Mouse (Mus musculus) neural tube, embryonic 15.5 days (tissue): Measurements from ENCODE around the gene Maml3. TPM values are rescaled to one million over a fixed set of nuclear protein-coding genes. Genes with fewer than 3 reads are reported as not detected.

Experiments
- ATAC-seq: fragments of 200-750 bp; cut with Nextera tagmentation; 2 replicates; pipeline ENCODE4 v1.8.0; 2017; ENCODE audit warnings: mild to moderate bottlenecking, moderate TSS enrichment, moderate library complexity; ENCODE audit not compliant: low FRiP score
- H3K27ac ChIP-seq: fragments of 300-500 bp; sonication (generic); replicated peaks from 2 replicates; pipeline ENCODE4 v1.5.1; 2015; ENCODE audit warnings: mild to moderate bottlenecking, inconsistent platforms
- H3K27me3 ChIP-seq: fragments of 300-500 bp; sonication (generic); replicated peaks from 2 replicates; pipeline ENCODE4 v1.6.1; 2015; ENCODE audit warnings: inconsistent platforms
- H3K36me3 ChIP-seq: fragments of 300-500 bp; sonication (generic); 2 replicates; pipeline ENCODE4 v1.6.1; 2015; ENCODE audit warnings: inconsistent platforms
- H3K4me1 ChIP-seq: fragments of 300-500 bp; sonication (generic); 2 replicates; pipeline ENCODE4 v1.6.1; 2015; ENCODE audit warnings: inconsistent platforms
- H3K4me2 ChIP-seq: fragments of 300-500 bp; sonication (generic); 2 replicates; pipeline ENCODE4 v1.6.1; 2015; ENCODE audit warnings: inconsistent platforms, mild to moderate bottlenecking, moderate library complexity
- H3K4me3 ChIP-seq: fragments of 300-500 bp; sonication (generic); replicated peaks from 2 replicates; pipeline ENCODE4 v1.5.1; 2015; ENCODE audit warnings: mild to moderate bottlenecking, inconsistent platforms
- H3K9ac ChIP-seq: fragments of 300-500 bp; sonication (generic); replicated peaks from 2 replicates; pipeline ENCODE4 v1.6.1; 2015; ENCODE audit warnings: mild to moderate bottlenecking, inconsistent platforms
- H3K9me3 ChIP-seq: fragments of 300-500 bp; sonication (generic); replicated peaks from 2 replicates; pipeline ENCODE4 v1.6.1; 2016; ENCODE audit warnings: inconsistent platforms
- WGBS: fragments of 180-500 bp; shearing (Covaris S2); methylation state at CpG from one replicate; pipeline ENCODE4 v1.1.7; 2015; ENCODE audit warnings: mixed read lengths; 5-methylcytosine and 5-hydroxymethylcytosine counted together
- polyA plus RNA-seq: library from polyadenylated mRNA; unstranded; fragments of >200 nt; fragmentation: Nextera tagmentation; extraction: Ambion mirVana; gene quantifications from 2 replicates; pipeline ENCODE4 v1.2.1, GENCODE M21; 2015

Maml3 gene
- polyA plus RNA-seq, 1 experiment from 2014 or later, result 7.6 TPM

GRCm38 (mm10) chr3:51878577-51878976 lies 226.3 kb downstream of the Maml3 start:
- no peak overlapping the region for H3K4me2 ChIP-seq
- H3K27me3 ChIP-seq, result no peaks in the 10 kb centered on the region
- H3K27ac ChIP-seq, result 0 out of 2 replicates have a peak overlapping the region, but pooled peaks have one; percentile 5
- ATAC-seq, result no peak
- WGBS, result 88% methylated on average over 9 of the region's 9 CpGs
- no peak overlapping the region for H3K4me3 ChIP-seq
- no peaks in the 10 kb centered on the region for H3K9me3 ChIP-seq
- H3K36me3 ChIP-seq, result no peaks in the 10 kb centered on the region
- H3K9ac ChIP-seq, result no peak overlapping the region
- H3K4me1 ChIP-seq, result peaks cover 54% of the 10 kb centered on the region

- 86% methylated on average over 9 of the region's 9 CpGs for WGBS
- H3K9me3 ChIP-seq, result no peaks in the 10 kb centered on the region
- H3K4me1 ChIP-seq, result peaks cover 64% of the 10 kb centered on the region
- H3K4me3 ChIP-seq, result no peak overlapping the region
- no peak for ATAC-seq
- no peaks in the 10 kb centered on the region for H3K36me3 ChIP-seq
- no peaks in the 10 kb centered on the region for H3K27me3 ChIP-seq
- H3K27ac ChIP-seq, result no peak overlapping the region
- H3K9ac ChIP-seq, result no peak overlapping the region
- H3K4me2 ChIP-seq, result no peak overlapping the region
Observed at GRCm38 (mm10) chr3:51876729-51877128, 228.1 kb downstream of the Maml3 start.

GRCm38 (mm10) chr3:51875629-51876028 lies 229.2 kb downstream of the Maml3 start:
- H3K4me3 ChIP-seq, result no peak overlapping the region
- H3K36me3 ChIP-seq, result no peaks in the 10 kb centered on the region
- H3K4me2 ChIP-seq, result no peak overlapping the region
- no peak for ATAC-seq
- H3K27me3 ChIP-seq, result no peaks in the 10 kb centered on the region
- peaks cover 60% of the 10 kb centered on the region for H3K4me1 ChIP-seq
- no peak overlapping the region for H3K9ac ChIP-seq
- H3K27ac ChIP-seq, result peak overlapping the region; percentile 39
- H3K9me3 ChIP-seq, result no peaks in the 10 kb centered on the region
- WGBS, result 95% methylated on average over 4 of the region's 4 CpGs

DNA sequence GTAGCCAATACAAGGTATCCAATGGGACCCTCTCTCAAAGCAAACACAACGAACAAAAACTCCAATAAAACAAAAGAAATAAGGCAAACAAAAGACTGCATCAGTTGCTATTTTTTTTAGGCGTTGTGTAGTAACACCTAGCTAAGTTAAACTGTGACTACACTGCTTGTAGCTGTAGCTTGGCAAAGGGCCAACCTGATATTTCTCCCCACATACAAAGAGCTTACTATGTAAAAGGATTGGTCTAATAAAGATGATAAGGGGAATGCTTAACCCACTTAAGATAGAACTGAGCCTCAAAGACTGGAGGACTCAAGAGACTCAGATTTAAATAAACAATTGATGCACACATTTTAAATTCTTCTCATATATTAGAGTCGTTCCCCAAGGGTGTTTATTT lies 230.6 kb downstream of the Maml3 start:
- Histone ChIP-seq H3K4me3 (no peak overlapping the region), H3K4me2 (no peak overlapping the region), H3K27me3 (no peaks in the 10 kb centered on the region), H3K9ac (no peak overlapping the region), H3K4me1 (peaks cover 61% of the 10 kb centered on the region), H3K36me3 (no peaks in the 10 kb centered on the region), H3K27ac (peak overlapping the region; percentile 37; the same call in 1 of the 2 replicates), H3K9me3 (no peaks in the 10 kb centered on the region)
- no peak for ATAC-seq
- 60% methylated on average over 3 of the region's 3 CpGs for WGBS

DNA sequence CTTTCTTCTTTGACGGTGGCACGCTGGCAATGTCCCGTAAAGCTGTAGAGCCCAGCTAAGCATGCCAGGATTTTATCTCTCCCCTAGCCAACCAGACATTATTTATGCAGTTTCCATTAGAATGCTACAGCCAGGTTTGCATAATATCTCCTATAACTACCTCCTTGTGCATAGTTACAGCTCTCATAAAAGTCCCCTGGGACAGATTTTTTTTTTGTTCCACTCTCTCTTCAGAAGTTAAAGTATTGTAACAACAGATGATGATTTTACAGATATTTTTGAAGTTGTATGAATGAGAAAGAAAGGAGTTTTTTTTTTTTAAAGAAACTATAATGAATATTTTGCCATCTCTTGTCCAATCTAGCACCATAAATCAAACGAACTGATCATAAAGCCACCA lies 232.1 kb downstream of the Maml3 start:
- WGBS, result 28% methylated on average over 4 of the region's 4 CpGs
- Histone ChIP-seq H3K9me3 (no peaks in the 10 kb centered on the region), H3K36me3 (no peaks in the 10 kb centered on the region), H3K27me3 (no peaks in the 10 kb centered on the region), H3K27ac (0 out of 2 replicates have a peak overlapping the region, but pooled peaks have one; percentile 37), H3K4me3 (no peak overlapping the region), H3K4me2 (no peak overlapping the region), H3K4me1 (peaks cover 64% of the 10 kb centered on the region), H3K9ac (no peak overlapping the region)
- ATAC-seq, result no peak

- no peak overlapping the region for H3K4me3 ChIP-seq
- no peaks in the 10 kb centered on the region for H3K36me3 ChIP-seq
- H3K4me1 ChIP-seq, result peaks cover 64% of the 10 kb centered on the region
- H3K4me2 ChIP-seq, result no peak overlapping the region
- WGBS, result 82% methylated on average over 4 of the region's 4 CpGs
- H3K9me3 ChIP-seq, result no peaks in the 10 kb centered on the region
- no peaks in the 10 kb centered on the region for H3K27me3 ChIP-seq
- no peak for ATAC-seq
- H3K27ac ChIP-seq, result no peak overlapping the region
- H3K9ac ChIP-seq, result no peak overlapping the region
Observed at GRCm38 (mm10) chr3:51871346-51871745, 233.5 kb downstream of the Maml3 start.

GRCm38 (mm10) chr3:51869980-51870379 lies 234.9 kb downstream of the Maml3 start:
- Histone ChIP-seq H3K9me3 (no peaks in the 10 kb centered on the region), H3K27ac (peak overlapping the region; percentile 57), H3K4me1 (peaks cover 58% of the 10 kb centered on the region), H3K9ac (no peak overlapping the region; the same call in 1 of the 2 replicates), H3K4me3 (no peak overlapping the region), H3K27me3 (no peaks in the 10 kb centered on the region), H3K36me3 (no peaks in the 10 kb centered on the region), H3K4me2 (no peak overlapping the region)
- ATAC-seq, result 0 out of 2 replicates have a peak, but pooled peaks have one; percentile 21
- WGBS, result 43% methylated on average over 6 of the region's 6 CpGs

GRCm38 (mm10) chr3:51868857-51869256 lies 236.0 kb downstream of the Maml3 start:
- no peak overlapping the region; the same call in 1 of the 2 replicates for H3K4me2 ChIP-seq
- H3K27me3 ChIP-seq, result no peaks in the 10 kb centered on the region
- 27% methylated on average over 5 of the region's 5 CpGs for WGBS
- no peaks in the 10 kb centered on the region for H3K9me3 ChIP-seq
- peaks cover 50% of the 10 kb centered on the region for H3K4me1 ChIP-seq
- no peak overlapping the region for H3K4me3 ChIP-seq
- no peaks in the 10 kb centered on the region for H3K36me3 ChIP-seq
- no peak for ATAC-seq
- H3K9ac ChIP-seq, result no peak overlapping the region
- H3K27ac ChIP-seq, result peak overlapping the region; percentile 57

- 77% methylated on average over 5 of the region's 5 CpGs for WGBS
- Histone ChIP-seq H3K9ac (no peak overlapping the region), H3K27ac (no peak overlapping the region), H3K4me3 (no peak overlapping the region), H3K27me3 (no peaks in the 10 kb centered on the region), H3K9me3 (no peaks in the 10 kb centered on the region), H3K36me3 (no peaks in the 10 kb centered on the region), H3K4me1 (peaks cover 40% of the 10 kb centered on the region), H3K4me2 (no peak overlapping the region)
- ATAC-seq, result no peak
Observed at GRCm38 (mm10) chr3:51866446-51866845, 238.4 kb downstream of the Maml3 start.

DNA sequence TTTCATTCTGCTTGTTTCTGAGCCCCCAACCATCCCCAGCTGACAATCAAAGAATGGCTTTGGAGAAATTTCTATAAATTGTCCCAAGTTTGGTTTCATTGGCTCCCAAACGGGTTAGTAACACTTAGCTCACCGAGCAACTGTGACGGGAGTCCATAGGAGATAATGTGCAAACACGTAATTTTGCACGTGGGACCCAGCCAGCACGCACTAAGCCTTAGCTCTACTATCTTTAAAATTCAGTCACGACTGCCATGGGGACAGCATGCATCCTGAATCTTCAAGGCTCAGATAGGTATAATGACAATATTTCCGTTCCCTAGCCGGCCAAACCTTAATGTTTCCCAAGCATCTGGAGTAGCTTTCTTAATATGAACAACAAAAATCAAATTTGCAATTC lies 243.2 kb downstream of the Maml3 start:
- Histone ChIP-seq H3K4me2 (no peak overlapping the region), H3K36me3 (no peaks in the 10 kb centered on the region; the same call in 1 of the 2 replicates), H3K9me3 (no peaks in the 10 kb centered on the region), H3K27me3 (no peaks in the 10 kb centered on the region), H3K27ac (peak overlapping the region; percentile 73), H3K4me1 (peaks cover 14% of the 10 kb centered on the region), H3K4me3 (no peak overlapping the region), H3K9ac (no peak overlapping the region)
- ATAC-seq, result 0 out of 2 replicates have a peak, but pooled peaks have one; percentile 53
- 48% methylated on average over 9 of the region's 9 CpGs for WGBS

DNA sequence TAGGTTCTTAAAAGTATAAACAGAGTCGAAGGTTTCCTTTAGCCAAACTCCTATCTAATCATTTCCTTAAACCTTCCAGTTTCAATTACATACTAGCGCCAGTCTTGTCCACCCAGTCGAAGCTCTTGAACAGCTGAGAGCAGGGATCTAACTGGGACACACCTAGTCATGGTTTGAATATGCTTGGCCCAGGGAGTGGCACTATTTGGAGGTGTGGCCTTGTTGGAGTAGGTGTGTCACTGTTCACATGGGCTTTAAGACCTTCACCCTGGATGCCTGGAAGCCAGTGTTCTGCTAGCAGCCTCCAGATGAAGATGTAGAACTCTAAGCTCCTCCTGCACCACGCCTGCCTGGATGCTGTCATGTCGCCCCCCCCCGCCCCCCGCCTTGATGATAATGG lies 244.4 kb downstream of the Maml3 start:
- Histone ChIP-seq H3K4me3 (no peak overlapping the region), H3K9ac (no peak overlapping the region), H3K36me3 (no peaks in the 10 kb centered on the region; the same call in none of the 2 replicates), H3K4me2 (no peak overlapping the region), H3K9me3 (no peaks in the 10 kb centered on the region), H3K4me1 (peaks cover 14% of the 10 kb centered on the region), H3K27me3 (no peaks in the 10 kb centered on the region), H3K27ac (no peak overlapping the region)
- 94% methylated on average over 7 of the region's 7 CpGs for WGBS
- no peak for ATAC-seq

GRCm38 (mm10) chr3:51859208-51859607 lies 245.7 kb downstream of the Maml3 start:
- Histone ChIP-seq H3K4me1 (peaks cover 15% of the 10 kb centered on the region), H3K4me3 (no peak overlapping the region), H3K27ac (no peak overlapping the region), H3K4me2 (no peak overlapping the region), H3K27me3 (no peaks in the 10 kb centered on the region), H3K9me3 (no peaks in the 10 kb centered on the region), H3K9ac (no peak overlapping the region), H3K36me3 (no peaks in the 10 kb centered on the region; the same call in none of the 2 replicates)
- 79% methylated on average over 2 of the region's 2 CpGs for WGBS
- no peak for ATAC-seq
